Mouse (Mus musculus): Measurements from ENCODE around the gene Daw1. TPM values are rescaled to one million over a fixed set of nuclear protein-coding genes. Genes with fewer than 3 reads are reported as not detected.

Daw1 gene
- not detected in 2 replicates for polyA plus RNA-seq (2015; fragmentation: Nextera tagmentation; extraction: Ambion mirVana)

DNA sequence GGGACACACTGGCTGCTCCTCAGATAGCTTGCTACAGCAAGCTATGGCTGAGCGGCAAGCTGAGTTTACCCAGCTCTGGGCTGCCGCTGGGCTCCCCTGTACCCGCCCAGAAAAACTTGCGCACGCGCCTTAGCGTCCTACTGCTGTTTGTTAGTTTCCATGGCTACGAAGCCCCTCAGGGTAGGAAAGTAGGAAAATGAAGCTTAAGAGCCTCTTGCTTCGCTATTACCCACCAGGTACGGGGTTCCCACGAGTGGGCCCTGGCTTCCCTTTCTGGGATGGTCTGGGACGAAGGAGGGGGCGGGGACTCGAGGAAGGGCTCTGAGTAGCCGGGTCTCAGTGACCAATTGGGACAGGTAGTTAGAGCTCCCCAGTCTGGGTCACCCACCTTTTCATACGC, at the start of gene Daw1:
Gene Daw1, plus strand, starts transcription at position 150 of the 400 bp plus-strand sequence.
- Histone ChIP-seq H3K9ac (peak within 1 kb of the TSS; percentile 81), H3K4me1 (peaks cover 4% of the 10 kb centered on the region; the same call in 1 of the 2 replicates), H3K4me2 (peak within 1 kb of the TSS; percentile 76), H3K27ac (replicated peaks) (no peak within 1 kb of the TSS), H3K4me3 (peak within 1 kb of the TSS; percentile 75), H3K36me3 (no peaks in the 10 kb centered on the region), H3K9me3 (no peaks in the 10 kb centered on the region), H3K27me3 (replicated peaks) (no peaks in the 10 kb centered on the region)
- WGBS: under 1% methylated on average over 16 of the region's 16 CpGs
- ATAC-seq (ENCODE audit: extremely low read depth, insufficient number of reproducible peaks, low FRiP score, low TSS enrichment): no peak

DNA sequence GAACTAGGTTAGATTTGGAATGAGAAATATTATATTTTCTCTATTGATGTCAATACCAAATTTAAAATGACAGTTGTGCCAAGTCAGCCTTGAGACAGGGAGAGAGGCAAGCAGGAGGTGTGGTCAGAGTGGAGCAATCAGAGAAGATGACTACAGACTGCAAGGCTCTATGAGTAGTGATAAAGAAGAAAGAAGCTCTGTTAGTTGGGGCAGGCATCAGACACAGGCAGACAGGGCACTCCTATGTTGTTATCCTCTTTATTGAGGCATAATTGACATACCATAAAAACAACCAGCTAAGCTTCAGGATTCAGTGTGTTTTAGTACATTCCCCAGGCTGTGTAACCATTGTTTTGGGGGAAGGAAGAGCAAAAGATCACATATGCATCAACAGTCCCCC, 48.6 kb upstream of the Daw1 start:
- no peak overlapping the region for H3K27ac ChIP-seq (replicated peaks)
- H3K9me3 ChIP-seq: no peaks in the 10 kb centered on the region
- no peak overlapping the region for H3K4me2 ChIP-seq
- no peaks in the 10 kb centered on the region for H3K27me3 ChIP-seq (replicated peaks)
- peaks cover 9% of the 10 kb centered on the region for H3K4me1 ChIP-seq
- ATAC-seq (ENCODE audit: extremely low read depth, insufficient number of reproducible peaks, low FRiP score, low TSS enrichment): no peak
- no peaks in the 10 kb centered on the region for H3K36me3 ChIP-seq
- H3K9ac ChIP-seq: no peak overlapping the region
- no peak overlapping the region for H3K4me3 ChIP-seq

DNA sequence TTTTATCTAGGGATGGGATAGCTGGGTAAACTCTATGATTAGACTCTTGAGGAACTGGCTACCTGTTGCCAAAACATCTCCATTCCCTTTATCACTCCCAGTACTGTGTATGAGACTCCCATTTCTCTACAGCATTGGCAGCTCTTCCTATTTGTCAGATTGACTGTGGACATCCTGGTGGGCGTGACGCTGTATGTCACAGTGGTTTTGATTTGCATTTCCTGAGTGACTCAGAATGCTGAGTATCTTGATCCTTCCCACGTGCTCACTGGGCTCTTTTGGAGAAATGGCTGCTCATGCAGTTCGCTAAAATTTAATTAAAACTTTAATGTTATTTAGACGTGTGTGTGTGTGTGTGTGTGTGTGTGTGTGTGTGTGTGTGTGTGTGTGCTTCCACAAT, 47.8 kb upstream of the Daw1 start:
- no peaks in the 10 kb centered on the region for H3K36me3 ChIP-seq
- WGBS: 64% methylated on average over 5 of the region's 5 CpGs

DNA sequence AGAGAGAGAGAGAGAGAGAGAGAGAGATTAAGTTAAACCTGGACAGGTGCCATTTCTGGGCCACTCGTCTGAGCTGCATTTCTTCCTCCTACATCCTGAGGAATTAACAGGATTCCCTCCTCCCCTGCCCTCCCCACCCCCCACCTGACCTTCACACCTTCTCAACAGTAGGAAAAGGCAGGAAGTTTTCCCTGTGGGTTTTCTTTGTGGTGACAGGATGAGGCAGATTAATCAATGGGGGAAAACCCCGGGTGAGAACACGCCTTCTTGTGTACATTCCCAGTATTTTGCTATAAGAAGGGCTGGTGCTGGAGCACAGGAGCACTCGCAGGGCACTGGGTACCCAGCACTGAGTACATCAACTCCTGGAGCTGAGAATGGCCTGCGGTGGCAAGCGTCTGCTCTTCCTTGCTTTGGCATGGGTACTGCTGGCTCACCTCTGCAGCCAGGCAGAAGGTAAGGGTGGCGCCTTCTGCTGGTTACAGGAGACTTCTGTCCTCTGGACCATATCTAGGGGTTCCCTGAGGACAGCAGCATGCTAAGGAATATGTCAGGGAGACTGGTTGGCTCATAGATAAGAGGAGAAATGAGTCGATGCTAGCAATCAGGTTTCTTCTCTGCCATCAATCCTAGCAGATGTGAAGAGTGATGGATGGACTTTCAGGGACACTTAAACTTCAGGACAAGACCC, 43.0 kb upstream of the Daw1 start, which contains the start of gene Ccl20:
Gene Ccl20, plus strand, starts transcription at position 320 of the 691 bp plus-strand sequence.
- Histone ChIP-seq H3K4me2 (no peak within 1 kb of the TSS), H3K27me3 (replicated peaks) (no peaks in the 10 kb centered on the region), H3K4me1 (peaks cover 31% of the 10 kb centered on the region), H3K9ac (no peak within 1 kb of the TSS), H3K36me3 (no peaks in the 10 kb centered on the region), H3K4me3 (no peak within 1 kb of the TSS), H3K27ac (replicated peaks) (no peak within 1 kb of the TSS), H3K9me3 (no peaks in the 10 kb centered on the region)
- ATAC-seq (ENCODE audit: extremely low read depth, insufficient number of reproducible peaks, low FRiP score, low TSS enrichment): no peak
- 25% methylated on average over 8 of the region's 8 CpGs for WGBS

More for the DNA sequence above, 47.8 kb upstream of the Daw1 start:
- Histone ChIP-seq H3K4me2 (no peak overlapping the region), H3K27ac (replicated peaks) (no peak overlapping the region), H3K27me3 (replicated peaks) (no peaks in the 10 kb centered on the region), H3K4me3 (no peak overlapping the region), H3K9me3 (no peaks in the 10 kb centered on the region), H3K4me1 (peaks cover 13% of the 10 kb centered on the region), H3K9ac (no peak overlapping the region)
- no peak for ATAC-seq (ENCODE audit: extremely low read depth, insufficient number of reproducible peaks, low FRiP score, low TSS enrichment)

DNA sequence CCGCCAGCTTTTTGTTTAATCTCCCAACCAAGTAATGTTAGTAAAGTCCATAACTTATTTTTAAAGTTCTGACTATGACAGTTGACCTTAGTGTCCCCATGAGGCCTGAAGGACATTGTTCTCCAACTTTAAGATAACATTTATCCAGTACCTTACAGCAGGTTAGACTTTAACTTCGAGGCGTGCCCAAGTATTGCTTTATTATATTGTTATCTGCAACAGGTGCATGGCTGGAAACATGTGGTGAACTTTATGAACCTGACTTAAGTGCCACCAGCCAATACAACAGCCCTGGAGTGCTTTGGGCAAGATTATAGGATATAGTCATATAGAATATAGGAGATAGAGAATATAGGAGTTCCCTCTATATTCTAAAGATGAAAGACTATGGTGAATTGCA, 42.3 kb upstream of the Daw1 start:
- WGBS: 85% methylated on average over 3 of the region's 3 CpGs
- no peaks in the 10 kb centered on the region for H3K9me3 ChIP-seq
- no peaks in the 10 kb centered on the region for H3K36me3 ChIP-seq
- H3K9ac ChIP-seq: no peak overlapping the region
- H3K4me3 ChIP-seq: no peak overlapping the region
- peaks cover 31% of the 10 kb centered on the region for H3K4me1 ChIP-seq
- no peak overlapping the region for H3K27ac ChIP-seq (replicated peaks)
- no peaks in the 10 kb centered on the region for H3K27me3 ChIP-seq (replicated peaks)
- no peak overlapping the region for H3K4me2 ChIP-seq
- ATAC-seq (ENCODE audit: extremely low read depth, insufficient number of reproducible peaks, low FRiP score, low TSS enrichment): no peak

DNA sequence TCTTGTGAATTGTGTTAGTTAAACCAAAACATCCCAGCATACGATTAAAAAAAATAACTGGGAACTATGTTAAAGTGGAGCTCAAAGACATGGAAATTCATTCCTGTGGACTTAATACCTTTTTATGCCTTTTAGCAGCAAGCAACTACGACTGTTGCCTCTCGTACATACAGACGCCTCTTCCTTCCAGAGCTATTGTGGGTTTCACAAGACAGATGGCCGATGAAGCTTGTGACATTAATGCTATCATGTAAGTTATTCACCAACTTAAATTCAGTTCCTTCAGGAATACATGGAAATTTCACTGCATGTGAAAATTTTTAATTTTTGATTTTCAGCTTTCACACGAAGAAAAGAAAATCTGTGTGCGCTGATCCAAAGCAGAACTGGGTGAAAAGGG, 41.9 kb upstream of the Daw1 start:
- no peak overlapping the region for H3K27ac ChIP-seq (replicated peaks)
- H3K36me3 ChIP-seq: no peaks in the 10 kb centered on the region
- WGBS: 82% methylated on average over 7 of the region's 7 CpGs
- H3K27me3 ChIP-seq (replicated peaks): no peaks in the 10 kb centered on the region
- H3K9me3 ChIP-seq: no peaks in the 10 kb centered on the region
- no peak overlapping the region for H3K4me3 ChIP-seq
- no peak for ATAC-seq (ENCODE audit: extremely low read depth, insufficient number of reproducible peaks, low FRiP score, low TSS enrichment)
- no peak overlapping the region for H3K4me2 ChIP-seq
- H3K9ac ChIP-seq: no peak overlapping the region
- H3K4me1 ChIP-seq: peaks cover 31% of the 10 kb centered on the region

DNA sequence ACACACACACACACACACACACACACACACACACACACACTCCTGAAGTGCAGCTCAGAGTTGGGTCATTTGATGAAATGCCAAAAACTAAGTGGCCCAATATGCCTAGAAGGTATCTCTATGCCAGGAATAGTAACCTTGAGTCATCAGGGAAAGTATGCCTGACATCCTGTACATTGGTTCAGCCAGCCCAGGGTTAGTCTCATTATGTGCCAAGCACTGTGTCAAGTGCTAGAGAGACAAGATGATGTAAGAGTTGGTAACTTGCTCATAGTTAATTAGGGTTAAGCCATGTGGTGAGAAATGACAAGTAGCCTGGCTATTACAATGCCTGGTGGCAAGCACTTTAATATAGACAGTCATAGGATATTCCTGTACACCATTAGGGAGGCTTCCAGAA, 39.6 kb upstream of the Daw1 start:
- no peak overlapping the region for H3K4me3 ChIP-seq
- no peaks in the 10 kb centered on the region for H3K36me3 ChIP-seq
- H3K9me3 ChIP-seq: no peaks in the 10 kb centered on the region
- H3K4me1 ChIP-seq: peaks cover 22% of the 10 kb centered on the region
- H3K27ac ChIP-seq (replicated peaks): 0 out of 2 replicates have a peak overlapping the region, but pooled peaks have one; percentile 51
- no peak overlapping the region for H3K9ac ChIP-seq
- H3K4me2 ChIP-seq: no peak overlapping the region
- peak; percentile 63; the same call in 1 of the 2 replicates for ATAC-seq (ENCODE audit: extremely low read depth, insufficient number of reproducible peaks, low FRiP score, low TSS enrichment)
- H3K27me3 ChIP-seq (replicated peaks): no peaks in the 10 kb centered on the region

DNA sequence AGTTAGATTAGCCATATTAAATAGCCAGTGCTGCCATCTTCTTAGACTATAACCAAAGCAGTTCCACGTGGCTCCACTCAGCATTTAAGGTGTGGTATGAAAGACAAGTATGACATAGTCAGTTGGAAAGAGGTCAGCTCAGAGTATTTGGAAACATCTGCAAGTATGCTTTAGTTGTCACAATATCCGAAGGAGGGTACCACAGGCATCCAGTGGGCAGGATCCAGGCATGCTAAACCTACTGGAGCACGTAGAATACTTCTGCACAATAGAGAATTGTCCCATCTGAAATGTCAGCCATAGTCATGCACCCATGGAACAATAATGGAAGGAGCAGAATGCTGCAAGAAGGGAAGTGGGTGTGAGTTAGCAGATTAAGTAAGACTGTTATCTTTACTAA, 39.2 kb upstream of the Daw1 start:
- WGBS: 70% methylated on average over 3 of the region's 3 CpGs
- peak overlapping the region; percentile 51; the same call in 1 of the 2 replicates for H3K27ac ChIP-seq (replicated peaks)
- ATAC-seq (ENCODE audit: extremely low read depth, insufficient number of reproducible peaks, low FRiP score, low TSS enrichment): no peak
- H3K4me2 ChIP-seq: no peak overlapping the region
- no peak overlapping the region for H3K4me3 ChIP-seq
- no peaks in the 10 kb centered on the region for H3K36me3 ChIP-seq
- H3K27me3 ChIP-seq (replicated peaks): no peaks in the 10 kb centered on the region
- peaks cover 22% of the 10 kb centered on the region for H3K4me1 ChIP-seq
- H3K9ac ChIP-seq: no peak overlapping the region
- no peaks in the 10 kb centered on the region for H3K9me3 ChIP-seq

DNA sequence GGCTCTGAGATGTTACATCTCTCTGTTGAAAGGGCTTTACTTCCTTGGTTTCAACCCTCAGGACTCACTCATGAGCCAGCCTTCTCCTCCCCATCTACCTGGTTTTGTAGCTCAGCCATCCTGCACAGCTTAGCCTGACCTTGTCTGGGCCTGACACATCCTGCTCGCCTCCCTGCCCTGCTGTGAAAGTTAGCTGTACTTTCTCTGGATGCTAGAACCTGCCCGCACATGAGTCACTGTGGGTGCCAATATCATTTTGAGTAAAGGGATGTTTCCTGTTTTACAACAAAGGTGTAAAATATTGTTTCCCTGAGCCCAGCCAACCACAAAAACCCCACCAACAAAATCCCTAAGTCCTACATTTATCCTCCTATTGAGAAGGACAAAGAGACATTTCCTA, 36.4 kb upstream of the Daw1 start:
- no peaks in the 10 kb centered on the region for H3K27me3 ChIP-seq (replicated peaks)
- H3K27ac ChIP-seq (replicated peaks): no peak overlapping the region
- no peak for ATAC-seq (ENCODE audit: extremely low read depth, insufficient number of reproducible peaks, low FRiP score, low TSS enrichment)
- H3K9ac ChIP-seq: no peak overlapping the region
- H3K4me1 ChIP-seq: peaks cover 14% of the 10 kb centered on the region
- H3K36me3 ChIP-seq: no peaks in the 10 kb centered on the region
- 79% methylated on average over 2 of the region's 2 CpGs for WGBS
- no peak overlapping the region for H3K4me2 ChIP-seq
- no peaks in the 10 kb centered on the region for H3K9me3 ChIP-seq
- no peak overlapping the region for H3K4me3 ChIP-seq

DNA sequence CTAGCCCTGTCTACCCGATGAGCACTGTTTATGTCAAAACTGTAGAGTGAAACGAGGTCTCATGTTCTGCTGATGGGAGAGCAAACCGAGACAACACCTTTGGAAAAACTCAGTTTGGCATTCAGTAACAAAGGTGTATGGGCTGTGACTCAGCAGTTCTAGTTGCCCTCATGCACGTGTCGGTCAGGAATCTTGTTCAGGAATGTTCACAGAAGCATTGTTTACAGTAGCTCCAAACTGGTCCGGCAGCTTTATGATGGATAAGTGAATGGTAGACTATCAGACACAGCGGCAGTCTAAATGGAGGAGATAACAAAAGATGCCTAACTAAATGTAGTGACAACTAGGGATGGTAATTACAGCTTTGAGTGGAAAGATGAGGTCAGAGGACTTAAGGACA, 23.7 kb upstream of the Daw1 start:
- Histone ChIP-seq H3K27me3 (replicated peaks) (no peaks in the 10 kb centered on the region), H3K4me1 (no peaks in the 10 kb centered on the region), H3K36me3 (no peaks in the 10 kb centered on the region), H3K4me2 (no peak overlapping the region), H3K27ac (replicated peaks) (no peak overlapping the region), H3K9me3 (no peaks in the 10 kb centered on the region), H3K4me3 (no peak overlapping the region), H3K9ac (no peak overlapping the region)
- ATAC-seq (ENCODE audit: extremely low read depth, insufficient number of reproducible peaks, low FRiP score, low TSS enrichment): no peak
- 51% methylated on average over 7 of the region's 7 CpGs for WGBS

DNA sequence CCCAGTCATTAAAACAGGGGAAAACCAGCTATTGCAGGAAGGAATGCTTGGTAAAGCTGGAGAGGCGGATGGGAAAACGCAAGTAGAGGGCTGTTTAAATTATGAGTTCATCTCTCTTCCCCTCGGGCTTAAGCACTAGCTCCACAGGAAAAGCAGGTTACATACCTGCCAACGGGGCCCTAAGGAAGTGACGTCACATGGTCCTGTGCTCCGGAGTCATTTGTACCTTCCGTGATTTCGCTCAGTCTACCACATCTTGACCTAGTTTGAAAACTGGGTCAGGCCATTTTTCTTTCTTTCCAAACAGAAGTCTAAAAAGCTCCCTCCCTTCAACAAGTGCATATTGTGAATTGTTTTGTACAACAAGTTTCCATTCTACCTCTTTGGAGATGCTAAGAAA, 21.7 kb upstream of the Daw1 start:
- Histone ChIP-seq H3K27ac (replicated peaks) (no peak overlapping the region), H3K9me3 (no peaks in the 10 kb centered on the region), H3K4me1 (no peaks in the 10 kb centered on the region), H3K27me3 (replicated peaks) (no peaks in the 10 kb centered on the region), H3K4me3 (no peak overlapping the region), H3K36me3 (no peaks in the 10 kb centered on the region), H3K9ac (no peak overlapping the region), H3K4me2 (no peak overlapping the region)
- ATAC-seq (ENCODE audit: extremely low read depth, insufficient number of reproducible peaks, low FRiP score, low TSS enrichment): no peak
- 81% methylated on average over 8 of the region's 8 CpGs for WGBS

DNA sequence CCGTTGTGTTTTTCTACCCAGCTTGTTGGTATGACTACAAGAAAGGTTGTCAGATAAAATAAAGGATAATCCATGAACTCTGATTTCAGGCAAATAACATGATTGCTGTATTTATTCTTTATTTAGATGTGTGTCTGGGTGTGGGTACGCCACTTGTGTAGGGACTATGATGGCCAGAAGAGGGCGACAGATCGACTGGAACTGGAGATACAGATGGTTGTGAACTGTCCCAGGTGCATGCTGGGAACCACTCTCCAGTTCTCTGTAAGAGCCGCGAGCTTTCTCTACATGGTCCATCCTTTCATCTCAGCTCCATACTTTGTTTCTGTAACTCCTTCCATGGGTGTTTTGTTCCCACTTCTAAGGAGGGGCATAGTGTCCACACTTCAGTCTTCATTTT, 20.8 kb upstream of the Daw1 start:
- Histone ChIP-seq H3K9ac (no peak overlapping the region), H3K27ac (replicated peaks) (no peak overlapping the region), H3K4me1 (no peaks in the 10 kb centered on the region), H3K4me2 (no peak overlapping the region), H3K9me3 (no peaks in the 10 kb centered on the region), H3K27me3 (replicated peaks) (no peaks in the 10 kb centered on the region), H3K4me3 (no peak overlapping the region), H3K36me3 (no peaks in the 10 kb centered on the region)
- ATAC-seq (ENCODE audit: extremely low read depth, insufficient number of reproducible peaks, low FRiP score, low TSS enrichment): no peak
- 80% methylated on average over 6 of the region's 6 CpGs for WGBS
